16 mouse cellular contexts compared by ENCODE assay signal in genomic region chr3:78955364-78955763, GRCm38 (mm10).
"Had no signal": no experiment of that assay in that cellular context is flagged by ENCODE, and none has a peak within 500 bp of the region (broad histone marks: within the 10 kb centered on the region; RNA-seq: fewer than 3 reads in every experiment).

No protein-coding gene starts in this region.

- H3K36me3 ChIP-seq: lung, embryonic 15.5 days; midbrain, embryonic 13.5 days; midbrain, embryonic 15.5 days; neural tube, embryonic 12.5 days had no signal

- H3K9ac ChIP-seq: lung, embryonic 15.5 days; midbrain, embryonic 13.5 days; midbrain, embryonic 15.5 days; neural tube, embryonic 12.5 days had no signal

- H3K4me3 ChIP-seq: lung, embryonic 15.5 days; megakaryocyte, embryonic 14.5 days; midbrain, embryonic 13.5 days; midbrain, embryonic 15.5 days; neural tube, embryonic 12.5 days had no signal

- H3K27me3 ChIP-seq: lung, embryonic 15.5 days; megakaryocyte, embryonic 14.5 days; midbrain, embryonic 13.5 days; midbrain, embryonic 15.5 days; neural tube, embryonic 12.5 days had no signal

- H3K4me1 ChIP-seq: lung, embryonic 15.5 days; megakaryocyte, embryonic 14.5 days; midbrain, embryonic 13.5 days; midbrain, embryonic 15.5 days; neural tube, embryonic 12.5 days had no signal

- H3K4me2 ChIP-seq: lung, embryonic 15.5 days; midbrain, embryonic 11.5 days; midbrain, embryonic 13.5 days; midbrain, embryonic 15.5 days; neural tube, embryonic 12.5 days had no signal

- ATAC-seq: lung, postnatal 0 days; midbrain, embryonic 13.5 days; midbrain, embryonic 15.5 days had no signal

- H3K9me3 ChIP-seq: lung, embryonic 15.5 days; midbrain, embryonic 13.5 days; midbrain, embryonic 15.5 days; neural tube, embryonic 12.5 days had no signal

- H3K27ac ChIP-seq: lung, embryonic 15.5 days; macrophage; midbrain, embryonic 13.5 days; midbrain, embryonic 15.5 days; neural tube, embryonic 12.5 days had no signal

- DNase-seq: lung, adult 2 months; lung, postnatal 14 days; lung, postnatal 36 days; right cerebral cortex, postnatal 14 days; spleen, adult 18-20 months; thymus, adult 18-20 months; thymus, postnatal 14 days; thymus, postnatal 36 days had no signal
